Mouse (Mus musculus) mature B cell (primary cell): ENCODE data around the gene Ramp2.

ENCODE experiments used
- in situ Hi-C: fragments of 300-500 bp; cut with MboI; formaldehyde crosslinking; loops from 2 replicates; pipeline ENCODE4 v1.14.3; 2019

The Ramp2 gene

DNA sequence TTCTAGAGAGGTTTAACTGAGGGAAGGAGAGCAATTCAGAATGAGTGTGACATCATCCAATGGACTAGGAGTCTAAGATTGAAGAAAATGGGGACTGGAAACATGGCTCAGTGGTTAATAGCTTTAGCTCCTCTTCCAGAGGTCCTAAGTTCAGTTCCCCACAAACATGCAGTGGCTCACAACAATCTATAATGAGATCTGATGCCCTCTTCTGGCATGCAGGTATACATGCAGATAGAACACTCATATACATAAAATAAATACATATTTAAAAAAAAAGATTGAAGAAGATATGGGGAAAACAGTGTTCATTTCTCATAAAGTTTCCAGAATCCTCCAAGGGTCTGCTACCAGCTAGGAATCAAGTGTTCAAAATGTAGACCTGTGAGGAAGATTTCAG, 10.4 kb upstream of the Ramp2 start:
- in situ Hi-C loops: no loop called here

DNA sequence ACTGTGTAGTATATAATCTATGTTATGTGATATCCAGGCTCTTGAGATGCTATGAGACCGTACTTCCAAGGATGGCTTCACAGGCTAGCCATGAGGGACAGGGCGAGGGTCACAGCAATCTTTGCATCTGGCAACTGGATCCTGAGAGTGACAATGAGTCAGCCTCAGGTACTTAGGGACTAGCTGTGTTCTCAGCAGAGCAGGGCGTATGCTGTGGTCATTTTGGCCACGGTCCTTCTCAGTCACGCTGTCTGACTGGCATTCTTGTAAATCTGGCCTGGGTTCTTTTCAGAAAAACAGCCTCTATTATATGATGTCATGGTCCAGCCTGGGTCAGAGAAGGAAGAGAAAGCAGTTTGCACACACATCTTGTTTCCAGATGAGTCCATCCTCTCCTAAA, 9.0 kb upstream of the Ramp2 start:
- in situ Hi-C loops: no loop called here

DNA sequence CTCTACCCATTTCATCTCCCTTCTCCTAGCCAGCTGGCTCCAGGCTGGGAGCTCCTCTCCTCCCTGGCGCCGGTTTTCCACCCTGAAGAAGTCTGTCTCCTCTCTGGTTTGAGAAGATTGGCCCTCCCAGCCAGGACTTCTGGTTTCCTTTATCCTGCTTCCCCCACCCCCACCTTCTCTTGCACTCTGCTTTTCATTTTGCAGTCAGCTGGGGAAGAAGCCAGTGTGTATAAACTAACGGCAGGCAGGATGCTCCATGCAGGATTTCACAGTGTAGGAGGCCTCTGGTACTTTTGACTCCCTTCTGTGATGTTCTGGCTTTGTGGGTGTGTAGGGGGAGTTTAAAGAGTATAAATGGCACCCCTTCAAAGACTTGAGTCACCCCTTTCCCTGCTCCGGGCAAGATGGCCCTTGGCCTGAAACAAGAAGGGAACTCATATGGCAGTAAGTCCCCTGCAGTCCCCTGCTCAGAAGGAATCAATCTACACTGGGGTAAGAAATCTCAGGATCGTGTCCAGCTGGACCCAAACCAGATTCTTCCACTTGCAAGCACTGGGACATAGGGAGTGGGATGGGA, 7.7 kb upstream of the Ramp2 start:
- in situ Hi-C loops: no loop called here

DNA sequence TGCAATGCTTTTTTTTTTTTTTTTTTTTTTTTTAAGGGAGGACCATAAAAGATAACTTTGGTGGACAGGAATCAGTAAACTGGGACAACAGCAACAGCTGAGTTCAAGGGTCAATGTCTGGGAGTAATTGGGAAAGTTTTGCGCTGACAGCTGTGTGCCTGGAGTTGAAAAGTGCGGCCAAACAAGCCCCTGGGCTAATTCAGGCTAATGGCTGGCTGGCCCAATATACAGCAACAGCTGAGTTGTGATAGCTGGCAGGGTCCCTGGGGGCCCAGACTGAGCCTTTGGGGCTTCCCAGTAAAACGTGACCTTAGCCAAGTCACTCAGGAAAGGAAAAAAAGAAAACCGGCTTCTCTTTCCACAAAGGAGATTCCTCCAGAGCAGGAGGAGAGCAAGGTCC, 757 bp upstream of the Ramp2 start:
- in situ Hi-C loops: loop anchor here (5.0 kb wide), 1 partner anchor 33 kb away; no protein-coding TSS in a partner anchor

DNA sequence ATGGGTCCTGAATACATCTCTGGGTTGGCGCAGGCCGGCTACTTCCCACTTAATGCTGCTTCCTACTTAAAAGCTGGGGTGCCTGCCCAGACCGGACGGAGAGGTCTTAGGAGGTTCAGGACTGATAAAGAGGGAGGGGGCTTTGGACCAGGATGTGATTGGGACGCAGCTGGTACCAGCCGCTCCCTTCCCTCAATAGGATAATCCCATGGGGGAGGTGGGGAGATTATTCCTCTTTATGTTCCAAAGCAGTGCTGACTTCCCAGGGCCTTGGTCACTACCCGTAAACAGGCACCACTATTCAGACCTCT, 829 bp downstream of the Ramp2 start:
- in situ Hi-C loops: loop anchor here (5.0 kb wide), 1 partner anchor 34 kb away; no protein-coding TSS in a partner anchor

DNA sequence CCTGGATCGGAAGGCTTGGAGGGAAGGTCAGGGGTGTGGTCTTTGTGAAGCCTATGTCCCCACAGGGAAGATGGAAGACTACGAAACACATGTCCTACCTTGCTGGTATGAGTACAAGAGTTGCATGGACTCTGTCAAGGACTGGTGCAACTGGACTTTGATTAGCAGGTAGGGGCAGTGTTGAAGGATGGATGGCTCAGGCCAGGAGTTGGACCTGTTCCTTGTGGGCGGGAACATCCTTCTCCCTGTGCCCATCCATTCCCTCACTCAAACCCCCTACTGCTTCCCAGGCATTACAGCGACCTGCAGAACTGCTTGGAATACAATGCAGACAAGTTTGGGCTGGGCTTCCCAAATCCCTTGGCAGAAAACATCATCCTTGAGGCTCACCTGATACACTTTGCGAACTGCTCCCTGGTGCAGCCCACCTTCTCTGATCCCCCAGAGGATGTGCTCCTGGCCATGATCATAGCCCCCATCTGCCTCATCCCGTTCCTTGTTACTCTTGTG, 1.7 kb downstream of the Ramp2 start:
- in situ Hi-C loops: loop anchor here (5.0 kb wide), 1 partner anchor 35 kb away; no protein-coding TSS in a partner anchor

DNA sequence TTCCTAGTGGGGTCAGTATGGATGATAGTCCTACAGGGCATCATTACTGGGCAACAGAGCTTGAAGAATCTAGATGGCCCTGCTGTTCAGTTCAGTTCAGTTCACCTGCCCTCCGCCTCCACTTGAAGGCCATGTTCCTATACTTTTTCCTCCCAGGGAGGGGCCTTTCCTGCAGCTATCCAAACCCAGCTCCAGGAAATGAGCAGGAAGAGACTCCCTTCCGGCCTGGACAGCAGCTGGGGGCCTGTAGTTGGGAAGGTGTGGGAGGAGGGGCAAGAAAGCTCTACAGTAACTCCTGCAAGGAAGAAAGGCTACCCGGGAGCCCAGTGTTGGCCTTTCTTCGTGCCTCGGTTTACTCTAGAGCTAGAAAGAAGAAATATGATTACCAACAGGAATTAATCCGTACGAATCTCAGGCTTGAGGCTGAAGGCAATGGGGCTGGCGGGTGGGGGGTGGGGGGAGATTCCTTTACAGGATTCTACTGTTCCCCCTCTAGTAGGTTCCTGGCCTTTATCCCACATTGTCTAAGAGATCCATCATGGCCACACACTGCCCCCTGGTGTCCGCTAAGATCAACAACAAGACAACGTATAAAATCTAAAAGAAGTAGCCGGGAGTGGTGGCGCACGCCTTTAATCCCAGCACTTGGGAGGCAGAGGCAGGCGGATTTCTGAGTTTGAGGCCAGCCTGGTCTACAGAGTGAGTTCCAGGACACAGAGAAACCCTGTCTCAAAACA, 2.6 kb downstream of the Ramp2 start:
- in situ Hi-C loops: loop anchor here (5.0 kb wide), 1 partner anchor 36 kb away; no protein-coding TSS in a partner anchor

GRCm38 (mm10) chr11:101251031-101251430, 5.2 kb downstream of the Ramp2 start:
- in situ Hi-C loops: no loop called here

GRCm38 (mm10) chr11:101252941-101253340, 7.1 kb downstream of the Ramp2 start:
- in situ Hi-C loops: no loop called here

DNA sequence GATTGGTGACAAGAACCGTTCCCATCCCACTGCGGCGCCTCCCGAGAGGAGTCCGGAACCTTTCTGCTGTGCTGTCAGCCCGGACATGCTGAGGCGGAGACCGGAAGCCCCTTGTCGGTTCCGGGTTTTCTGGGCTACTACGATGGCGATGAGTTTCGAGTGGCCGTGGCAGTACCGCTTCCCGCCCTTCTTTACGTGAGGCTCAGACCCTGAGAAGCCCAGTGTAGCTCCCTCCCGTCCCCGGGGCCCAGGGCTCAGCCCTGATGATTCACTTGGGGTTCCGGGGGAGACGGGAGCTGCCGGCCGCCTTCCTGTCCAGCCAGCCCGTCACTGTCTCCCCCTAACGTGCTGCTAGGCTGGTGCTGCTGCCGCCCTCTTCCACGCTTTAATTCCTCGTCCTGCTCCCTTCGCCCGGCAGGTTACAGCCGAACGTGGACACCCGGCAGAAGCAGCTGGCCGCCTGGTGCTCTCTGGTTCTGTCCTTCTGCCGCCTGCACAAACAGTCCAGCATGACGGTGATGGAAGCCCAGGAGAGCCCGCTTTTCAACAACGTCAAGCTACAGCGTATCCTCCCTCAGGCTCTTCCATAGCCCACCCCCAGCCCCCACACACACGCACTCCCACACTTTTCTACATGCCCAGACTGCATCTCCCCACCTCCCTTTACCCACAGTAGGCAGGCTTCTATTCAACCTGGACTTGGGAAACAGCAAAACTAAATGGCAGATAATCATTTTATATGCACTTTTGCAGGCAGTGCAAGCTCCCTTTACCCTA, 8.0 kb downstream of the Ramp2 start, which contains the start of gene Vps25:
Vps25 (plus strand) TSS at position 95 of the 777 bp plus-strand sequence.
- in situ Hi-C loops: no loop called here

DNA sequence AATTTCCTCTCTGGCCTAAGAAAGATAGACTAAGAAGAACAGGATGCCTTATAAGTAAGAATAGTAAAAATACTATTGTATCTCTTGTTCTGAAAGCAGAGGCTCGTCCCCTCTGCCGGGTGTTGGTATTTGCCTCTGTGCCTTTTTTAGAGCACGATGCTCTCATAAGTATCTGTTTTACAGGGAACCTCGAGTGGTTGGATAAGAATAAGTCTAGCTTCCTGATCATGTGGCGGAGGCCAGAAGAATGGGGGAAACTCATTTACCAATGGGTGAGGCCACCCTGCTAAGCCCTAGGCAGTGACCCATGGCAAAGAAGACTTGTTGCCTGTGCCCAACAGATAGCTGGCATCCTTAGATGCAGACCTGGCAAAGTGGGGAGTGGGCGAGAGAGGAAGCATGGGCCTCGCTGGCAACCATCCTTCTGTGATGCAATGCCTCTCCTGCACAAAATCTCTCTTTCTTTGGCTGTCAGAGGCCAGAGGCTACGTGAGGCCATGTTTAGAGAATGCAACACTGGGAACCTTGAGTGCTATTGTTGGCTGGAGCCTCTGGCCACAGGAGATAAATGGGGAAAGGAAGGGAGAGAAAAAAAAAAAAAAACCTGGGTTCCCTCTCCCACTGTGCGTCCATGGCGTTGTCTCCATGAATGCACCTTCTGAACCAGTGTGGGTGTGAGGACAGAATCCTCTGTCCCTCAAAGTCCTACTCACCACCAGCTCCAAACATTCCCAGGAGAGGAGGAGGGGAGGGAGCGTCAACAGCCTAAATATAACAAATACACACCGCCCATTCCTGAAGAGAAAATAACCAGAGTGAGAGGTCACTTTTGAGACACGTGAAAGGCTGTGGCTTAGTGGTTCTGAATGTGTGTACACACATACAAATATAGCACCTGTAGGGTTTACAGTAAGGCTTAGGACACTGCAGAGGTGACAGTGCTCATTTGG, 10.3 kb downstream of the Ramp2 start:
- in situ Hi-C loops: no loop called here

GRCm38 (mm10) chr11:101259261-101259712, 13.5 kb downstream of the Ramp2 start:
- in situ Hi-C loops: no loop called here

- in situ Hi-C loops: no loop called here
Measured at GRCm38 (mm10) chr11:101259948-101260825, 14.4 kb downstream of the Ramp2 start, which contains the start of gene Wnk4. Gene Wnk4 (plus strand): TSS chr11:101260567.

GRCm38 (mm10) chr11:101260826-101261380, 15.1 kb downstream of the Ramp2 start:
- in situ Hi-C loops: no loop called here

- in situ Hi-C loops: no loop called here
Measured at GRCm38 (mm10) chr11:101262272-101262967, 16.6 kb downstream of the Ramp2 start.

GRCm38 (mm10) chr11:101263138-101263988, 17.5 kb downstream of the Ramp2 start:
- in situ Hi-C loops: no loop called here

- in situ Hi-C loops: no loop called here
Measured at GRCm38 (mm10) chr11:101263989-101264280, 18.1 kb downstream of the Ramp2 start.

- in situ Hi-C loops: no loop called here
Measured at GRCm38 (mm10) chr11:101264954-101265471, 19.2 kb downstream of the Ramp2 start.
